Mouse (Mus musculus) MEL (cell line): ENCODE measurements around the gene Gucd1.

ENCODE experiments used
- CTCF ChIP-seq, 3 experiments: IDR thresholded peaks in 2 of 3; conservative IDR thresholded peaks in 1 of 3; 2 replicates each; pipeline ENCODE4 v1.5.1; 2011 to 2012; ENCODE audit warnings: low read length in 3 of 3, low read depth in 2 of 3, mild to moderate bottlenecking in 2 of 3, improper control_type of control experiment in 1 of 3, inconsistent platforms in 1 of 3, mixed read lengths in 1 of 3, moderate library complexity in 1 of 3; ENCODE audit not compliant: control insufficient read depth in 1 of 3, insufficient read depth in 1 of 3, poor library complexity in 1 of 3, severe bottlenecking in 1 of 3
- EP300 ChIP-seq, 2 experiments: IDR thresholded peaks; 2 replicates each; pipeline ENCODE4 v1.6.1; 2011; ENCODE audit warnings: improper control_type of control experiment in 2 of 2, low read length in 2 of 2, low read depth in 1 of 2, mild to moderate bottlenecking in 1 of 2
- GABPA ChIP-seq: IDR thresholded peaks from 2 replicates; pipeline ENCODE4 v1.6.1; 2012; ENCODE audit warnings: low read depth, mild to moderate bottlenecking, inconsistent platforms, low read length, improper control_type of control experiment, moderate library complexity
- MAX ChIP-seq: IDR thresholded peaks from 2 replicates; pipeline ENCODE4 v1.6.1; 2011; ENCODE audit warnings: low read length, improper control_type of control experiment
- MEF2A ChIP-seq: IDR thresholded peaks from 2 replicates; pipeline ENCODE4 v1.6.1; 2014; ENCODE audit warnings: low read depth, mild to moderate bottlenecking, inconsistent platforms, low read length, improper control_type of control experiment; ENCODE audit not compliant: poor library complexity, insufficient replicate concordance, severe bottlenecking; ENCODE audit errors: extremely low read depth
- POLR2A ChIP-seq, 2 experiments: IDR thresholded peaks; 2 replicates each; pipeline ENCODE4 v1.6.1; 2011 to 2012; ENCODE audit warnings: low read length in 2 of 2, mild to moderate bottlenecking in 2 of 2, control low read depth in 1 of 2, improper control_type of control experiment in 1 of 2, low read depth in 1 of 2, moderate library complexity in 1 of 2; ENCODE audit not compliant: control insufficient read depth in 1 of 2, insufficient read depth in 1 of 2, poor library complexity in 1 of 2
- POLR2AphosphoS5 ChIP-seq: IDR thresholded peaks from 2 replicates; pipeline ENCODE4 v1.6.1; 2012; ENCODE audit warnings: low read depth, borderline replicate concordance, mild to moderate bottlenecking, inconsistent platforms, low read length, moderate library complexity, mixed read lengths
- ZC3H11A ChIP-seq: IDR thresholded peaks from 2 replicates; pipeline ENCODE4 v1.6.1; 2012; ENCODE audit warnings: low read depth, mild to moderate bottlenecking, inconsistent platforms, low read length, improper control_type of control experiment

DNA sequence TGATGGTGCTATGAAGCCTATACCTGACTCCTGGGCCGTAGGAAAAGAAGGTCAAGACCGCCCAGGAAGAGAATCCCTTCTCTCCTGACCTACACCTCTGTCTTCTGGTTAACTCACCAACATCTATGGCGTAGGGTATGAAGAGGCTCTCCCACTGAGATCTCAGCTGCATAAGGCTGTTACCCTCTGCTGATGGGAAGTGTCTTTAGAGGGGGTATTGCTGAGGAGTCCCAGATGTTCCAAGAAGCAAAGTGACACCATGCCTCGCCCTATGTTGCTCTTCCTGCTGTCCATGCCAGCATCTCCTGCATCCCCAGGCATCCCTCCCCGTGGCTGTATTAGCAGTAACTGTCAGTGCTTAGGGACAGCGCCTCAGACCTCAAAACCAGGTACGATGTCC lies 178.4 kb downstream of the Gucd1 start:
- TF ChIP-seq CTCF (IDR thresholded peaks at IDR 0.05 in 2 of 3, conservative IDR thresholded peaks at IDR 0.05 in 1 of 3; ENCODE audit: control insufficient read depth in 1 of 3, insufficient read depth in 1 of 3, low read depth in 2 of 3, low read length in 3 of 3, poor library complexity in 1 of 3, severe bottlenecking in 1 of 3) = no peak
- TF ChIP-seq GABPA = no peak
- TF ChIP-seq POLR2A (IDR thresholded peaks at IDR 0.05; ENCODE audit: control insufficient read depth in 1 of 2, insufficient read depth in 1 of 2, low read depth in 1 of 2, low read length in 2 of 2, poor library complexity in 1 of 2) = no peak
- TF ChIP-seq ZC3H11A = no peak
- no peak for TF ChIP-seq MEF2A
- TF ChIP-seq POLR2AphosphoS5 = no peak
- TF ChIP-seq EP300 (IDR thresholded peaks at IDR 0.05; ENCODE audit: low read depth in 1 of 2, low read length in 2 of 2) = no peak
- no peak for TF ChIP-seq MAX
